Mouse (Mus musculus) ES-CJ7 (cell line): ENCODE measurements around the gene Cnbp.

Experiments
- DNase-seq: peaks from one replicate; pipeline ENCODE4 v3.0.0; 2011; ENCODE audit warnings: low read depth, low spot score

Gene Cnbp

GRCm38 (mm10) chr6:87850155-87850899, 579 bp downstream of the Cnbp start:
- peak; percentile 35 for DNase-seq

- DNase-seq: peak; percentile 78
These were observed 1.1 kb downstream of the Cnbp start for GRCm38 (mm10) chr6:87849780-87850154.

- no peak for DNase-seq
These were observed 4.1 kb downstream of the Cnbp start for GRCm38 (mm10) chr6:87846813-87847212.

GRCm38 (mm10) chr6:87845031-87845695, 5.7 kb downstream of the Cnbp start:
- no peak for DNase-seq

GRCm38 (mm10) chr6:87842254-87842653, 8.7 kb downstream of the Cnbp start:
- peak; percentile 79 for DNase-seq

- DNase-seq: peak; percentile 66
These were observed 9.3 kb downstream of the Cnbp start for GRCm38 (mm10) chr6:87841635-87842034.

- DNase-seq: no peak
These were observed 11.0 kb downstream of the Cnbp start for GRCm38 (mm10) chr6:87839797-87840341.

- DNase-seq: peak; percentile 99
These were observed 12.2 kb downstream of the Cnbp start, which contains the start of gene Isy1 for GRCm38 (mm10) chr6:87838551-87839197. TSS of gene Isy1 (minus strand) at chr6:87838798.

- no peak for DNase-seq
These were observed 15.2 kb downstream of the Cnbp start, which contains the start of gene Gm45140 for GRCm38 (mm10) chr6:87835695-87836094. TSS of gene Gm45140 (minus strand) at chr6:87835795.

- no peak for DNase-seq
These were observed 30.5 kb downstream of the Cnbp start for GRCm38 (mm10) chr6:87820366-87820765.

GRCm38 (mm10) chr6:87814486-87814885, 36.4 kb downstream of the Cnbp start:
- DNase-seq: no peak

- no peak for DNase-seq
These were observed 38.2 kb downstream of the Cnbp start for GRCm38 (mm10) chr6:87812656-87813055.

- peak; percentile 96 for DNase-seq
These were observed 39.1 kb downstream of the Cnbp start, which contains the start of gene Rab43 for GRCm38 (mm10) chr6:87811675-87812338. TSS of gene Rab43 (minus strand) at chr6:87812164.

GRCm38 (mm10) chr6:87810713-87811669, 39.9 kb downstream of the Cnbp start:
- DNase-seq: peak; percentile 27

- DNase-seq: no peak
These were observed 40.6 kb downstream of the Cnbp start for GRCm38 (mm10) chr6:87810311-87810710.

GRCm38 (mm10) chr6:87809651-87810161, 41.2 kb downstream of the Cnbp start:
- no peak for DNase-seq

GRCm38 (mm10) chr6:87809144-87809543, 41.8 kb downstream of the Cnbp start:
- DNase-seq: no peak

GRCm38 (mm10) chr6:87808521-87808920, 42.4 kb downstream of the Cnbp start:
- DNase-seq: no peak

GRCm38 (mm10) chr6:87807735-87808440, 43.0 kb downstream of the Cnbp start:
- DNase-seq: no peak

- DNase-seq: no peak
These were observed 44.0 kb downstream of the Cnbp start for GRCm38 (mm10) chr6:87806857-87807256.
